26 mouse cellular contexts compared by ENCODE assay signal in genomic region chr2:163777061-163777460, GRCm38 (mm10). TPM values are rescaled to one million over a fixed set of nuclear protein-coding genes. Genes with fewer than 3 reads are reported as not detected.
"Had no signal": no experiment of that assay in that cellular context is flagged by ENCODE, and none has a peak within 500 bp of the region (broad histone marks: within the 10 kb centered on the region; RNA-seq: fewer than 3 reads in every experiment).

No protein-coding gene starts in this region.

- H3K9me3 ChIP-seq: heart, embryonic 10.5 days; heart, embryonic 12.5 days; hindbrain, embryonic 10.5 days; hindbrain, embryonic 12.5 days; intestine, embryonic 15.5 days; limb, embryonic 13.5 days; limb, embryonic 15.5 days; liver, embryonic 12.5 days had no signal

- H3K4me2 ChIP-seq: heart, embryonic 12.5 days; hindbrain, embryonic 12.5 days; hindbrain, embryonic 14.5 days; intestine, embryonic 15.5 days; limb, embryonic 13.5 days; limb, embryonic 15.5 days; liver, embryonic 12.5 days had no signal

- H3K27ac ChIP-seq: heart, embryonic 10.5 days; hindbrain, embryonic 10.5 days; hindbrain, embryonic 12.5 days; hindbrain, embryonic 14.5 days; intestine, embryonic 15.5 days; layer of hippocampus, adult 2 months; left cerebral cortex, adult 2 months; limb, embryonic 13.5 days; limb, embryonic 15.5 days; liver, embryonic 12.5 days had no signal

- H3K27me3 ChIP-seq: intestine, embryonic 15.5 days; limb, embryonic 15.5 days had no signal

- ATAC-seq: hindbrain, embryonic 16.5 days; inflammation-experienced regulatory T-cells, adult 6 months; intestine, embryonic 15.5 days; intestine, postnatal 0 days; liver, embryonic 12.5 days had no signal

- H3K4me1 ChIP-seq: heart, embryonic 10.5 days; heart, embryonic 12.5 days; intestine, embryonic 15.5 days; limb, embryonic 13.5 days; limb, embryonic 15.5 days; liver, embryonic 12.5 days had no signal

- H3K9ac ChIP-seq: heart, embryonic 12.5 days; hindbrain, embryonic 12.5 days; hindbrain, embryonic 14.5 days; intestine, embryonic 15.5 days; limb, embryonic 13.5 days; limb, embryonic 15.5 days; liver, embryonic 12.5 days had no signal

- DNase-seq: gastrocnemius, postnatal 10 days; gastrocnemius, postnatal 25 days; heart, adult 18-20 months; heart, postnatal 10 days; heart, postnatal 4 days; kidney, adult 18-20 months; kidney, adult 8-10 months; kidney, postnatal 10 days; kidney, postnatal 4 days; left cerebral cortex, postnatal 4 days had no signal

- H3K4me3 ChIP-seq: heart, embryonic 10.5 days; heart, embryonic 12.5 days; hindbrain, embryonic 10.5 days; hindbrain, embryonic 12.5 days; intestine, embryonic 15.5 days; layer of hippocampus, adult 2 months; left cerebral cortex, adult 2 months; limb, embryonic 13.5 days; limb, embryonic 15.5 days; liver, embryonic 12.5 days had no signal

- H3K36me3 ChIP-seq: heart, embryonic 10.5 days; heart, embryonic 12.5 days; hindbrain, embryonic 10.5 days; hindbrain, embryonic 12.5 days; intestine, embryonic 15.5 days; limb, embryonic 13.5 days; limb, embryonic 15.5 days; liver, embryonic 12.5 days had no signal

RNA-seq across cellular contexts. Expression of gene Ccn5, which starts 43.6 kb away (rescaled TPM):
- total RNA-seq: granulocyte monocyte progenitor cell, adult 5-6 weeks; layer of hippocampus, adult 2 months; layer of hippocampus, postnatal 25 days had no signal
- polyA plus RNA-seq: hindbrain, embryonic 14.5 days; inflammation-experienced regulatory T-cells, adult 6 months; intestine, postnatal 0 days had no signal
